Mouse (Mus musculus) neural tube, embryonic 12.5 days (tissue): ENCODE data around the gene Ppm1e. TPM values are rescaled to one million over a fixed set of nuclear protein-coding genes. Genes with fewer than 3 reads are reported as not detected.

Source experiments
- polyA plus RNA-seq: library from polyadenylated mRNA; unstranded; fragments of >200 nt; fragmentation: Nextera tagmentation; extraction: Ambion mirVana; gene quantifications from 2 replicates; pipeline ENCODE4 v1.2.1, GENCODE M21; 2016

Gene Ppm1e
- polyA plus RNA-seq, 1 experiment from 2014 or later = 24.9 TPM

Other genes starting within 250 kb of the Ppm1e start
- 74.1 and 75.9 TPM in 2 replicates for gene Ska2, start 249.8 kb downstream of the Ppm1e start, polyA plus RNA-seq
- 79.1 and 82.8 TPM in 2 replicates for gene Trim37, start 231.9 kb downstream of the Ppm1e start, polyA plus RNA-seq
- gene Rad51c, start 45.9 kb upstream of the Ppm1e start, polyA plus RNA-seq = 9.0 and 10.5 TPM in 2 replicates
- 0.64 and 1.0 TPM in 2 replicates for gene Tex14, start 46.0 kb upstream of the Ppm1e start, polyA plus RNA-seq
- not detected in 2 replicates for gene Gm11492, start 207.6 kb upstream of the Ppm1e start, polyA plus RNA-seq
- 13.1 and 15.9 TPM in 2 replicates for gene Sept4, start 209.9 kb upstream of the Ppm1e start, polyA plus RNA-seq
- 74.0 and 77.4 TPM in 2 replicates for gene Mtmr4, start 233.1 kb upstream of the Ppm1e start, polyA plus RNA-seq